Mouse (Mus musculus): ENCODE measurements around the gene Pgap1. TPM values are rescaled to one million over a fixed set of nuclear protein-coding genes. Genes with fewer than 3 reads are reported as not detected.
A peak's percentile ranks its signal among the peaks of the same experiment; 100 is the strongest.

Pgap1 gene
- polyA plus RNA-seq, 1 experiment from 2014 or later: 7.2 TPM

DNA sequence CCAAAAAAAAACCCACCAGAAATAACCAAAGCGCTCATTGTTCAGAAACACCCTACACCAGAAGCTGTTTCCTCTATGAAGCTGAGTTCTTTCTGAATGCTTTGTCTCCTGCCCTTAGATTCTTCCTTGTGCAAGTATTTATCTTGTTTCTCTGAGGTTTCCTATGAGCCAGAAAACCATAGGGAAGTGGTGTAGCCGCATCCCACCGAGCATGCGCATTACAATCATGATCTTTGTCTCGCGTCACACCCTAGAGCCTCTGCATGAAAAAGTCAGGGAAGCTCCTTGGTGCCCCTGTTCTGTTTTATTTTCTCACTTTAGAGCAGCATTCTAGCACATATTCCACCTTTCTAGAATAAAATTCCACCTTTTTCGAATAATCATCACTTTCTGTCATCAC lies 113.8 kb downstream of the Pgap1 start:
- no peak for TF ChIP-seq CTCF (IDR thresholded peaks at IDR 0.05; ENCODE audit: low read depth)
- no peak for ATAC-seq
- WGBS: 61% methylated on average over 7 of the region's 7 CpGs
- no peak overlapping the region for H3K4me3 ChIP-seq (ENCODE audit: low read depth, low read length)
- H3K9ac ChIP-seq (ENCODE audit: low read depth, low read length): no peak overlapping the region
- no peaks in the 10 kb centered on the region for H3K27me3 ChIP-seq (replicated peaks; ENCODE audit: control insufficient read depth, insufficient read depth, low read length)
- no peaks in the 10 kb centered on the region for H3K36me3 ChIP-seq (ENCODE audit: control insufficient read depth, insufficient read depth)
- no peaks in the 10 kb centered on the region for H3K9me3 ChIP-seq (ENCODE audit: control insufficient read depth)
- H3K4me1 ChIP-seq (replicated peaks; ENCODE audit: control insufficient read depth, insufficient read depth, low read length): no peaks in the 10 kb centered on the region
- no peak overlapping the region for H3K4me2 ChIP-seq (replicated peaks; ENCODE audit: low read depth)
- no peak overlapping the region for H3K27ac ChIP-seq (ENCODE audit: low read depth, low read length)

DNA sequence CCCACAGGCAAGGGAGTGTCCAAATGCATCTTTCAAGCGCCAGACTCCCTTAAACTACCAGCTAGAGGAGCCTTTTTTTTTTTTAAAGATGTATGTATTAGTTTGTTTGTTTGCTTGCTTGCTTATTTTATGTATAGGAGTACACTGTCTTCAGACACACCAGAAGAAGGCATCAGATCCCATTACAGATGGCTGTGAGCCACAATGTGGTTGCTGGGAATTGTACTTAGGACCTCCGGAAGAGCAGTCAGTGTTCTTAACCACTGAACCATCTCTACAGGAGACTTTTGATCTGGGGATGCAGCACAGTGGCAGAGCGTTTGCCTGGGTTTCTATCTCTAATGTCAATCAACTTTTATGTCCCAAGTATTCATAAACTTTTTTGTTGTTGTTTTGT lies 118.4 kb downstream of the Pgap1 start:
- Histone ChIP-seq H3K4me1 (replicated peaks; ENCODE audit: control insufficient read depth, insufficient read depth, low read length) (no peaks in the 10 kb centered on the region), H3K4me3 (ENCODE audit: low read depth, low read length) (peak overlapping the region; percentile 82), H3K27me3 (replicated peaks; ENCODE audit: control insufficient read depth, insufficient read depth, low read length) (no peaks in the 10 kb centered on the region), H3K27ac (ENCODE audit: low read depth, low read length) (no peak overlapping the region), H3K9ac (ENCODE audit: low read depth, low read length) (peak overlapping the region; percentile 88), H3K36me3 (ENCODE audit: control insufficient read depth, insufficient read depth) (no peaks in the 10 kb centered on the region), H3K9me3 (ENCODE audit: control insufficient read depth) (no peaks in the 10 kb centered on the region), H3K4me2 (replicated peaks; ENCODE audit: low read depth) (peak overlapping the region; percentile 77)
- no peak for ATAC-seq
- 49% methylated on average over 3 of the region's 3 CpGs for WGBS
- TF ChIP-seq CTCF (IDR thresholded peaks at IDR 0.05; ENCODE audit: low read depth): no peak

DNA sequence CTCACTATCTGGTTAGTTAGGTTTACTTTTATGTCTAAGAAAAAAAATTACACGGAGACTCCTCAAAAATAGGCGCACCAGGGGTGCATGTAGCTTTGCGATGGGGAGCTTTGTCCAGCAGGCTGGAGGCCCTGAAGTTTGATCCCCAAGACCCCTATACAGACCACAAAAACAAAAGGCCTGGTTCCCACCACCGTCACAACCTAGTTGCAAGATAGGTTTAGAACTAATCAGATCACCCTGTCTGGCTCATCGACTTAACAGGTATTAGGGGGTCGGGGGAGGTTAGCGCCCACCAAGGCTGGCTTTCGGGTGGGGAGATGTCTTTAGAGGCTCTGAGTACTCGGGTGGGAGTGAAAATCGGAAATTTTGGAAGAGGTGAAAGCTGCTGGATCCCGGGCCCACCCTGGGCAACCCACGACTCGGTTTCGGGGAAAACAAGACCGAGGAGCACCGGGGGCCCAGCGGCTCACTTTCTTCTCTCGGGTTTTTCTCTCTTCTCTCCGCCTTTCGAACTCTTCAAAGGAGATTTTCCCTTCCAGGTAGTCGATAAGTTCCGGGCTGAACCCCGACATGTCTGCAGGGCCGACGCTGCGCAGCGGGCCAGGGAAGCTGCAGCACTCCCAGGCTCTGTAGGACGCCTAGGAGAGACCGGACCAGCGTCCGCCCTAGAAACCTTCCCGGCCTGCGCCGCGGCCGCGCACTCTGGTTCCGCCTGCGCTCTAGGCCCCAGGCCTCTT lies 119.0 kb downstream of the Pgap1 start, which contains the start of gene Gtf3c3:
TSS of gene Gtf3c3 (minus strand) at position 632 of the 740 bp plus-strand sequence.
- ATAC-seq: peak; percentile 94

More for the DNA sequence above, 119.0 kb downstream of the Pgap1 start, which contains the start of gene Gtf3c3:
- 0 out of 2 replicates have a peak within 1 kb of the TSS, but pooled peaks have one; percentile 28 for H3K27ac ChIP-seq (ENCODE audit: low read depth, low read length)
- H3K9me3 ChIP-seq (ENCODE audit: control insufficient read depth): no peaks in the 10 kb centered on the region
- H3K9ac ChIP-seq (ENCODE audit: low read depth, low read length): peak within 1 kb of the TSS; percentile 88
- H3K4me3 ChIP-seq (ENCODE audit: low read depth, low read length): peak within 1 kb of the TSS; percentile 82
- H3K4me1 ChIP-seq (replicated peaks; ENCODE audit: control insufficient read depth, insufficient read depth, low read length): no peaks in the 10 kb centered on the region
- H3K36me3 ChIP-seq (ENCODE audit: control insufficient read depth, insufficient read depth): peaks cover under 1% of the 10 kb centered on the region; the same call in 1 of the 2 replicates
- WGBS: 2% methylated on average over 39 of the region's 39 CpGs
- H3K27me3 ChIP-seq (replicated peaks; ENCODE audit: control insufficient read depth, insufficient read depth, low read length): no peaks in the 10 kb centered on the region
- no peak for TF ChIP-seq CTCF (IDR thresholded peaks at IDR 0.05; ENCODE audit: low read depth)
- peak within 1 kb of the TSS; percentile 77 for H3K4me2 ChIP-seq (replicated peaks; ENCODE audit: low read depth)

Other genes with a start within 250 kb of the Pgap1 start
- 8.0 and 8.7 TPM in 2 replicates for gene Gtf3c3, start 118.7 kb downstream of the Pgap1 start, polyA plus RNA-seq (2015; fragmentation: Nextera tagmentation; extraction: Ambion mirVana)

All from intestine, postnatal 0 days (tissue).